Mouse (Mus musculus) granulocyte monocyte progenitor cell, adult 5-6 weeks (primary cell): ENCODE data around the gene Plekhm1. TPM values are rescaled to one million over a fixed set of nuclear protein-coding genes. Genes with fewer than 3 reads are reported as not detected.
"Not testable (repeated sequence)": the region's sequence is repeated elsewhere in the genome, so short reads cannot be mapped to it uniquely, and the experiment has no call there.

Experiments
- ATAC-seq: replicated peaks from 2 replicates; pipeline ENCODE4 v1.8.0; 2016; ENCODE audit warnings: mild to moderate bottlenecking, moderate TSS enrichment, inconsistent platforms; ENCODE audit not compliant: poor library complexity, severe bottlenecking
- total RNA-seq, 2 experiments: library from RNA; stranded (forward) in 1 of 2; stranded (reverse) in 1 of 2; fragments of 200-712, 200-1000 nt in 1 of 2; fragments of >200 nt in 1 of 2; fragmentation: Nextera tagmentation in 1 of 2; gene quantifications; 2 replicates each; pipeline ENCODE4 v1.2.3; 2014 to 2017

Plekhm1 gene
- total RNA-seq, 2 experiments from 2014 or later: 4.8 to 8.6 TPM

DNA sequence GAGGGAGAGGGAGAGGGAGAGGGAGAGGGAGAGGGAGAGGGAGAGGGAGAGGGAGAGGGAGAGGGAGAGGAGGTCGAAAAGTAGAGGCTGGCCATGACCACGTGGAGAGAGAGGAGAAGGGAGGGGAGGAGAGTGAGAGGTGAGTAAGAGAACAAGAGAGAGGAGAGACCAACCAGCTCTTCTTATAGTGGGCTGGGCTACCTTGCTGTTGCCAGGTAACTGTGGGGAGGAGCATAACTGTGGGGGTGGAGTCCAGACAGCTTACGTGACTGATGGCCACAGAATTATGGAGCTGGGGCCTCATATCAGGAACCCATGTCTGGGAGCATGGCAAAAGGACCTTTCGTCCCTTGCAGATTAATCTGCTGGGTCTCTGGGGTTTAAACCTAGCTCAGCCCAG, 89.7 kb downstream of the Plekhm1 start:
- not testable (repeated sequence) for ATAC-seq

- no peak for ATAC-seq
Observed at GRCm38 (mm10) chr11:103320646-103321045, 91.8 kb downstream of the Plekhm1 start.

GRCm38 (mm10) chr11:103320196-103320595, 92.3 kb downstream of the Plekhm1 start:
- peak; percentile 69 for ATAC-seq

GRCm38 (mm10) chr11:103318042-103318441, 94.4 kb downstream of the Plekhm1 start:
- no peak for ATAC-seq

GRCm38 (mm10) chr11:103315379-103315778, 97.1 kb downstream of the Plekhm1 start:
- ATAC-seq: peak; percentile 39

GRCm38 (mm10) chr11:103314736-103315374, 97.6 kb downstream of the Plekhm1 start:
- peak; percentile 3; the same call in 1 of the 2 replicates for ATAC-seq

Other genes with a start within 250 kb of the Plekhm1 start
- 58.4 and 94.0 TPM in 2 replicates for gene Fmnl1, start 241.6 kb downstream of the Plekhm1 start, total RNA-seq (2014; fragmentation: Nextera tagmentation)
- 21.3 and 31.0 TPM in 2 replicates for gene Fmnl1, start 241.6 kb downstream of the Plekhm1 start, total RNA-seq (2017)
- gene 1700023F06Rik, start 204.1 kb downstream of the Plekhm1 start, total RNA-seq (2014; fragmentation: Nextera tagmentation): not detected in 2 replicates
- not detected in 2 replicates for gene 1700023F06Rik, start 204.1 kb downstream of the Plekhm1 start, total RNA-seq (2017)
- 1.4 TPM in 1 of 2 replicates, not detected in the other for gene Spata32, start 194.3 kb downstream of the Plekhm1 start, total RNA-seq (2014; fragmentation: Nextera tagmentation)
- gene Spata32, start 194.3 kb downstream of the Plekhm1 start, total RNA-seq (2017): not detected in 2 replicates
- 10.9 and 16.7 TPM in 2 replicates for gene Map3k14, start 145.2 kb downstream of the Plekhm1 start, total RNA-seq (2014; fragmentation: Nextera tagmentation)
- 5.2 and 9.6 TPM in 2 replicates for gene Map3k14, start 145.2 kb downstream of the Plekhm1 start, total RNA-seq (2017)
- 21.3 and 29.3 TPM in 2 replicates for gene Arhgap27, start 49.0 kb downstream of the Plekhm1 start, total RNA-seq (2014; fragmentation: Nextera tagmentation)
- 11.0 and 19.0 TPM in 2 replicates for gene Arhgap27, start 49.0 kb downstream of the Plekhm1 start, total RNA-seq (2017)
- gene Lrrc37a, start 91.9 kb upstream of the Plekhm1 start, total RNA-seq (2014; fragmentation: Nextera tagmentation): not detected in 2 replicates
- gene Lrrc37a, start 91.9 kb upstream of the Plekhm1 start, total RNA-seq (2017): not detected in 2 replicates
- gene Gm884, start 208.5 kb upstream of the Plekhm1 start, total RNA-seq (2014; fragmentation: Nextera tagmentation): not detected in 2 replicates
- gene Gm884, start 208.5 kb upstream of the Plekhm1 start, total RNA-seq (2017): not detected in 2 replicates
- not detected in 2 replicates for gene Lyzl6, start 226.2 kb upstream of the Plekhm1 start, total RNA-seq (2014; fragmentation: Nextera tagmentation)
- gene Lyzl6, start 226.2 kb upstream of the Plekhm1 start, total RNA-seq (2017): not detected in 2 replicates
- not detected in 2 replicates for gene Rprml, start 236.9 kb upstream of the Plekhm1 start, total RNA-seq (2014; fragmentation: Nextera tagmentation)
- not detected in 2 replicates for gene Rprml, start 236.9 kb upstream of the Plekhm1 start, total RNA-seq (2017)